Mouse (Mus musculus) testis, adult 2 months (tissue): ENCODE measurements at regions not wholly inside any gene's neighbourhood (a gene's known extent, or its start where the extent isn't known, plus 50 kb on each side); places are given as distances from the start of the nearest gene placed in this dataset.

Experiments
- CTCF ChIP-seq: fragments of 200-500 bp; IDR thresholded peaks from 2 replicates; pipeline ENCODE4 v1.5.1; 2012; ENCODE audit warnings: low read depth, mild to moderate bottlenecking, inconsistent platforms, low read length, moderate library complexity; ENCODE audit not compliant: control insufficient read depth, insufficient read depth, insufficient replicate concordance
- POLR2A ChIP-seq: fragments of 200-500 bp; IDR thresholded peaks from 2 replicates; pipeline ENCODE4 v1.6.1; 2012; ENCODE audit warnings: low read depth, mild to moderate bottlenecking, inconsistent platforms, low read length, moderate library complexity; ENCODE audit not compliant: control insufficient read depth

GRCm38 (mm10) chr12:77571071-77571470 is 333.1 kb downstream of the Fut8 start:
- TF ChIP-seq CTCF (no peak), POLR2A (no peak)
